Mouse (Mus musculus) gastrocnemius, postnatal 14 days (tissue): ENCODE results near the gene Itga6. TPM values are rescaled to one million over a fixed set of nuclear protein-coding genes. Genes with fewer than 3 reads are reported as not detected.

Experiments
- total RNA-seq, 2 experiments: library from RNA; stranded (reverse); gene quantifications; 2 replicates each; pipeline ENCODE4 v1.2.3; 2021

The Itga6 gene
- total RNA-seq, 2 experiments from 2014 or later, result 33.2 to 40.0 TPM

Other genes starting within 250 kb of the Itga6 start
- gene Dlx1, start 217.5 kb upstream of the Itga6 start, total RNA-seq, result under 1 TPM in 1 of 2 experiments, not detected in 1; 0.09 TPM
- gene Dlx2, start 198.9 kb upstream of the Itga6 start, total RNA-seq, result under 1 TPM in 1 of 2 experiments, not detected in 1; 0.10 TPM
- gene Pdk1, start 127.6 kb downstream of the Itga6 start, total RNA-seq, result 10 to 100 TPM; 54.5 to 55.7 TPM
- gene Rapgef4, start 235.6 kb downstream of the Itga6 start, total RNA-seq, result 1 to 10 TPM; 2.3 to 3.2 TPM